Mouse (Mus musculus) heart, adult 8-10 months (tissue): ENCODE measurements at regions not wholly inside any gene's neighbourhood (a gene's known extent, or its start where the extent isn't known, plus 50 kb on each side); places are given as distances from the start of the nearest gene placed in this dataset.

ENCODE experiments used
- DNase-seq: peaks from one replicate; pipeline ENCODE4 v3.0.0; 2022; ENCODE audit warnings: low spot score

- no peak for DNase-seq
These were observed 66.6 kb upstream of the Slc22a22 start for GRCm38 (mm10) chr15:57543985-57544384.

- no peak for DNase-seq
These were observed 65.2 kb upstream of the Slc22a22 start for GRCm38 (mm10) chr15:57542630-57543029.

GRCm38 (mm10) chr15:57535514-57535913 is 58.1 kb upstream of the Slc22a22 start:
- no peak for DNase-seq
